Mouse (Mus musculus) kidney, adult 18-20 months (tissue): Measurements from ENCODE around the gene Gphn.
A peak's percentile ranks its signal among the peaks of the same experiment; 100 is the strongest.
"Not testable (repeated sequence)": the region's sequence is repeated elsewhere in the genome, so short reads cannot be mapped to it uniquely, and the experiment has no call there.

ENCODE experiments used
- DNase-seq: peaks from one replicate; pipeline ENCODE4 v3.0.0; 2021

Gene Gphn

DNA sequence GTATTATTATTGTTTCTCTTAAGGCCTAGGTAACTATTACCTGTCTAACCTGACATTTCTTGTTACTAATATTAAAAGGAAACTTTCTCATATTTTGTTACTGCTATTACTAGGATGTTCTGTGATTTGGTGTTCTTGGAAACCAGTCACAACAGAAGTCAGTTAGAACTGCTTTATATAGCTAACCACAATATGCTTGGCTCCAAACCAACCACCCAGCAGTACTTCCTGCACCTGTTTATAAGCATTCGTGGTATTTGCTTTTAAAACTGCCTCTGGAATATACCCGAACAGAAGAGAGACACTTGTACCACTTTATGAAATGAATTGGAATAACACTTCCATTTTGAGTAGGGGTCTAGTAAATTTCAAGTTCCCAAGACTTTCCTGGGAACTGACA, 130.3 kb downstream of the Gphn start:
- no peak for DNase-seq

DNA sequence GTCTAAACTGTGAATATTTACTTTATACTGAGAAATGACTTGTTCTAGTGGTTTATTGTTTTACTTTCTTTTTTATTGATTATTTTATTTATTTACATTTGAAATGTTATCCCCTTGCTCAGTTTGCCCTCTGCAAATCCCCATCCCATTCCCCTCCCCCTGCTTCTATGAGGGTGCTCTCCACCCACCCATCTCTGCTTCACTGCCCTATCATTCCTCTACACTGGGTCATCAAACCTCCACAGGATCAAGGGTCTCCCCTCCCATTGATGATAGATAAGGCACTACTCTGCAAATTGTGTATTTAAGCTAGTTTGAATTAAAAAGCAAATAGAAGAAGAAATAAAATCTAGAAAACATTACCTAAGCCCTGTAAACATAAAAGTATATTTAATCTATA, 163.1 kb downstream of the Gphn start:
- no peak for DNase-seq

DNA sequence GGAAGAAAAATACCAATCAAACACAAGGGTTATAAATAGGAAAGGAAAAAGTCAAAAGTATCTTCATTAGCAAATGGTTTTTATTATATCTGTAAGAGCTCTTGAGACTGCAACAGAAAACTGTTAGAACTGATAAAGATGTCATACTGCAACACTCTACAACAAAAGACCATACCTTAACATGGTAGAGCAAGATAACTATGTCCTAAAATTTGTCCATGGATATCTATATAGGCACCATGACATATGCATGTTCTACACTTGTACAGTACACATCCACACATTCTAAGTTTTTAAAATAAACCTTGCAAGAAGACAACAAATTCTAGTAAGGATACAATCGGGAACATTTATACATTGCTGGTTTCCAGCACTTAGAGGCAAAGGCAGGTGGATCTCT, 169.1 kb downstream of the Gphn start:
- DNase-seq, result no peak

- DNase-seq, result not testable (repeated sequence)
Observed at GRCm38 (mm10) chr12:78407518-78407917, 181.3 kb downstream of the Gphn start.

GRCm38 (mm10) chr12:78522176-78522575, 296.0 kb downstream of the Gphn start:
- no peak for DNase-seq

- DNase-seq, result no peak
Observed at GRCm38 (mm10) chr12:78522804-78523394, 296.7 kb downstream of the Gphn start.

GRCm38 (mm10) chr12:78537590-78537989, 311.4 kb downstream of the Gphn start:
- not testable (repeated sequence) for DNase-seq

DNA sequence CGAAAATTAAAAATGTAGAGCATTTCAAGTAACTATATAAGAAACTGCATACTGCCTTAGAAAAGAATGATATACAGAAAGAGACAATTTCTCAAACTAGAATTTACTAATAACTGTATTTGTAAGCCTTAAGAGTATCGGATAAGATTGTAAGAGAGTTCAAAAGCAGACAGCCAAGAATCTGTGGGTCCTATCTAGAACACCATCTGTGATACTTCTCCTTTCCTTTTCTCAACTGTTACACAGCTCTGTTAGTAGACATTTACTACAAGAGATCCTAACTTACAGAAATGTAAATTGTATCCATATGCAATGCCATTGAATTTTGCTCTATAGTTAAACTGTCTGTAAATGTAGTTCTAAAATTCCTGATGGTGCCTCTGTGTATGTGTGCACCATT, 324.7 kb downstream of the Gphn start:
- no peak for DNase-seq

- no peak for DNase-seq
Observed at GRCm38 (mm10) chr12:78631816-78632215, 405.6 kb downstream of the Gphn start.

GRCm38 (mm10) chr12:78639466-78639865, 413.3 kb downstream of the Gphn start:
- DNase-seq, result no peak

- DNase-seq, result no peak
Observed at GRCm38 (mm10) chr12:78640086-78640485, 413.9 kb downstream of the Gphn start.

- no peak for DNase-seq
Observed at GRCm38 (mm10) chr12:78641220-78641619, 415.0 kb downstream of the Gphn start.

- DNase-seq, result no peak
Observed at GRCm38 (mm10) chr12:78643691-78644090, 417.5 kb downstream of the Gphn start.

GRCm38 (mm10) chr12:78645282-78645681, 419.1 kb downstream of the Gphn start:
- DNase-seq, result no peak

GRCm38 (mm10) chr12:78659718-78660304, 433.6 kb downstream of the Gphn start:
- DNase-seq, result no peak

- no peak for DNase-seq
Observed at GRCm38 (mm10) chr12:78678101-78678806, 452.1 kb downstream of the Gphn start.

- DNase-seq, result no peak
Observed at GRCm38 (mm10) chr12:78678807-78679189, 452.6 kb downstream of the Gphn start.

- no peak for DNase-seq
Observed at GRCm38 (mm10) chr12:78681048-78681447, 454.9 kb downstream of the Gphn start.

GRCm38 (mm10) chr12:78682279-78682678, 456.1 kb downstream of the Gphn start:
- no peak for DNase-seq

GRCm38 (mm10) chr12:78685669-78686215, 459.6 kb downstream of the Gphn start:
- DNase-seq, result no peak

- no peak for DNase-seq
Observed at GRCm38 (mm10) chr12:78688876-78689275, 462.7 kb downstream of the Gphn start.

- DNase-seq, result no peak
Observed at GRCm38 (mm10) chr12:78691325-78691724, 465.1 kb downstream of the Gphn start, which contains the start of gene Fam71d. Fam71d (plus strand) TSS chr12:78691535.

- peak; percentile 9 for DNase-seq
Observed at GRCm38 (mm10) chr12:78693281-78693680, 467.1 kb downstream of the Gphn start.

DNA sequence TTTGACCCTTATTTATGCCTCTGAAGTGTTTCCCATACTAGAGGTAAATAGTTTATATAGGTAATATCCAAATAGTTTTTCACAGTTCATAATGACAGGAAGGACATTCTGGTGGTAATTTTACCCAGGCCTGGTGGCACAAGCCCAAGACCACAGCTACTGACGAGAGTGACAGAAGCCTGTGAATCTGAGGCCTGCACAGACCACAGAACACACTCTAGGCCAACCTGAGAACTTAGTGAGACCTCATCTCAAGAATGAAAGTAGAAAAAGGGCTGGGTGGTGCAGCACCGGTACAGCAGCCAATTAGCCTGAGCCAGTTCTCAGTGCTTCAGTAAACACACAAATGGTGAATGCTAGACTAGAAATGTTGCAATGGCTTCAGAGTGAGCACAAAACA, 491.6 kb downstream of the Gphn start:
- DNase-seq, result no peak
